Mouse (Mus musculus) ES-Bruce4 (cell line): ENCODE data around the gene Lmbr1. TPM values are rescaled to one million over a fixed set of nuclear protein-coding genes. Genes with fewer than 3 reads are reported as not detected.

Source experiments
- H3K27ac ChIP-seq: 2 replicates; pipeline ENCODE4 v1.5.1; 2012; ENCODE audit warnings: low read length, inconsistent platforms; ENCODE audit not compliant: insufficient read depth
- H3K27me3 ChIP-seq: 2 replicates; pipeline ENCODE4 v1.6.1; 2012; ENCODE audit warnings: mild to moderate bottlenecking, low read length, inconsistent platforms; ENCODE audit not compliant: control insufficient read depth, poor library complexity, insufficient read depth, severe bottlenecking
- H3K36me3 ChIP-seq: 2 replicates; pipeline ENCODE4 v1.6.1; 2012; ENCODE audit warnings: inconsistent platforms, mild to moderate bottlenecking, low read length, moderate library complexity; ENCODE audit not compliant: control insufficient read depth, poor library complexity, insufficient read depth, severe bottlenecking
- H3K4me1 ChIP-seq: one replicate; pipeline ENCODE4 v1.8.1; 2011; ENCODE audit warnings: low read length; ENCODE audit not compliant: control insufficient read depth, insufficient read depth
- H3K4me3 ChIP-seq: 2 replicates; pipeline ENCODE4 v1.5.1; 2011; ENCODE audit warnings: low read depth, mild to moderate bottlenecking, low read length
- H3K9ac ChIP-seq: 2 replicates; pipeline ENCODE4 v1.6.1; 2012; ENCODE audit warnings: low read depth, mild to moderate bottlenecking, inconsistent platforms; ENCODE audit not compliant: poor library complexity, severe bottlenecking
- H3K9me3 ChIP-seq: replicated peaks from 2 replicates; pipeline ENCODE4 v1.6.1; 2012; ENCODE audit warnings: mild to moderate bottlenecking, low read length, inconsistent platforms; ENCODE audit not compliant: control insufficient read depth, poor library complexity, insufficient read depth, severe bottlenecking
- CTCF ChIP-seq: IDR thresholded peaks from one replicate; pipeline ENCODE4 v1.8.1; 2011; ENCODE audit warnings: low read depth, low read length
- EP300 ChIP-seq: IDR thresholded peaks from 2 replicates; pipeline ENCODE4 v1.6.1; 2011; ENCODE audit warnings: low read depth, low read length; ENCODE audit not compliant: insufficient read depth
- POLR2A ChIP-seq: IDR thresholded peaks from one replicate; pipeline ENCODE4 v1.8.1; 2011; ENCODE audit warnings: low read length; ENCODE audit not compliant: insufficient read depth
- polyA plus RNA-seq: library from polyadenylated mRNA; stranded (reverse); fragments of >200 nt; gene quantifications from 2 replicates; pipeline ENCODE4 v1.2.4, GENCODE M21; 2011; ENCODE audit warnings: low read depth; ENCODE audit not compliant: missing spikeins, insufficient read depth, insufficient read length

Gene Lmbr1
- polyA plus RNA-seq, 1 experiment: 8.3 TPM

GRCm38 (mm10) chr5:29281081-29281480, 97.1 kb downstream of the Lmbr1 start:
- H3K9me3 ChIP-seq: no peaks in the 10 kb centered on the region
- TF ChIP-seq CTCF: no peak
- no peak for TF ChIP-seq POLR2A
- TF ChIP-seq EP300: no peak
- H3K9ac ChIP-seq: no peak overlapping the region
- H3K36me3 ChIP-seq: 0 out of 2 replicates have a peak, but pooled peaks cover 2% of the 10 kb centered on the region
- H3K27ac ChIP-seq: no peak overlapping the region
- H3K27me3 ChIP-seq: no peaks in the 10 kb centered on the region
- H3K4me1 ChIP-seq: no peaks in the 10 kb centered on the region
- H3K4me3 ChIP-seq: no peak overlapping the region

GRCm38 (mm10) chr5:29274746-29275145, 103.4 kb downstream of the Lmbr1 start:
- TF ChIP-seq EP300 (no peak), CTCF (no peak), POLR2A (no peak)

GRCm38 (mm10) chr5:29273426-29273825, 104.8 kb downstream of the Lmbr1 start:
- TF ChIP-seq EP300 (no peak), CTCF (no peak), POLR2A (no peak)
- no peaks in the 10 kb centered on the region for H3K4me1 ChIP-seq

More at GRCm38 (mm10) chr5:29274746-29275145, 103.4 kb downstream of the Lmbr1 start:
- no peaks in the 10 kb centered on the region for H3K36me3 ChIP-seq
- no peaks in the 10 kb centered on the region for H3K9me3 ChIP-seq
- no peaks in the 10 kb centered on the region for H3K27me3 ChIP-seq
- H3K27ac ChIP-seq: no peak overlapping the region
- H3K4me1 ChIP-seq: no peaks in the 10 kb centered on the region
- no peak overlapping the region for H3K9ac ChIP-seq
- no peak overlapping the region for H3K4me3 ChIP-seq

GRCm38 (mm10) chr5:29270879-29271278, 107.3 kb downstream of the Lmbr1 start:
- no peak overlapping the region for H3K9ac ChIP-seq
- no peaks in the 10 kb centered on the region for H3K9me3 ChIP-seq
- no peaks in the 10 kb centered on the region for H3K27me3 ChIP-seq
- H3K27ac ChIP-seq: no peak overlapping the region
- TF ChIP-seq POLR2A (no peak), EP300 (no peak), CTCF (peak; percentile 10)
- H3K36me3 ChIP-seq: no peaks in the 10 kb centered on the region
- no peaks in the 10 kb centered on the region for H3K4me1 ChIP-seq
- no peak overlapping the region for H3K4me3 ChIP-seq

More at GRCm38 (mm10) chr5:29273426-29273825, 104.8 kb downstream of the Lmbr1 start:
- H3K27ac ChIP-seq: no peak overlapping the region
- H3K4me3 ChIP-seq: no peak overlapping the region
- H3K27me3 ChIP-seq: no peaks in the 10 kb centered on the region
- no peaks in the 10 kb centered on the region for H3K36me3 ChIP-seq
- no peaks in the 10 kb centered on the region for H3K9me3 ChIP-seq
- no peak overlapping the region for H3K9ac ChIP-seq

DNA sequence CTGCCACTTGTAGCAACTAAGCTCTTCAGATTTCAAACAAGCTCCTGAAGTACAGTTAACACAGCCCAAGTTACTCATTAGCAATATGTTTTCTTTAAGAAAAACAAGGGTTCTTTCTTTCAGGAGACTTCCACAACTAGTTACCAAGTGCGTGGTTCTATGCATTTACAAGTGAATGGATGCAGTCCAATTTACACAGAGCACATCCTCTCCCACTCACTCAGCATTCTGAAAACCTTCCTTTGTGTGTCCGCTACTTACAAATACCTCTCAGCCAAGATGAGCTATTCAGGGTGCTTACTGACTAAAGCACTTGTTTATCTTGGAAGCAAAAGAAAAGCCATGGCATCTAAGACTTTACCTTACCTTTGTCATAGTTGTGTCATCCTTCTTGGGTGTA, 124.3 kb downstream of the Lmbr1 start:
- no peaks in the 10 kb centered on the region for H3K36me3 ChIP-seq
- no peak for TF ChIP-seq CTCF
- no peak for TF ChIP-seq EP300
- TF ChIP-seq POLR2A: no peak
- H3K4me3 ChIP-seq: no peak overlapping the region
- H3K27ac ChIP-seq: no peak overlapping the region
- H3K9me3 ChIP-seq: no peaks in the 10 kb centered on the region
- no peaks in the 10 kb centered on the region for H3K27me3 ChIP-seq
- H3K4me1 ChIP-seq: no peaks in the 10 kb centered on the region
- H3K9ac ChIP-seq: no peak overlapping the region

DNA sequence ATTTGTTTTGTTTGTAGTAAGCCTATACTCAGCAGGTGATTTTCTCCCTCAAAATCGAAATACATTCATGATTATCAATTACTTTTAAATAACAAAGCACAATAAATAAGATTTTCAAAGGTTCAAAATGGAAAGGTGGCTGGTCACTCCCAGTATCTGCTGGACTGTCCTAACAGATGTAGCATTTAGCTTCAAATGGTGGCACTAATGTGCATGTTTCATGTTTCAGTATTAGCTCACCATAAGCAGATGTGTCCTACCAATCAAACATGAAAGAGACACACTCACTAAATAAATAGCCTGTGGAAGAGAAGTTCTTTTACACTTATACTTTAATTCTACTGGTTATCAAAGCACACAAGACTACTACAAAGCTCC, 126.7 kb downstream of the Lmbr1 start:
- no peaks in the 10 kb centered on the region for H3K27me3 ChIP-seq
- no peak overlapping the region for H3K27ac ChIP-seq
- H3K36me3 ChIP-seq: no peaks in the 10 kb centered on the region
- TF ChIP-seq CTCF: no peak
- TF ChIP-seq EP300: no peak
- no peak for TF ChIP-seq POLR2A
- H3K4me3 ChIP-seq: no peak overlapping the region
- no peak overlapping the region for H3K9ac ChIP-seq
- H3K4me1 ChIP-seq: no peaks in the 10 kb centered on the region
- H3K9me3 ChIP-seq: no peaks in the 10 kb centered on the region
